18 mouse cellular contexts compared by ENCODE assay signal in the genomic region with DNA sequence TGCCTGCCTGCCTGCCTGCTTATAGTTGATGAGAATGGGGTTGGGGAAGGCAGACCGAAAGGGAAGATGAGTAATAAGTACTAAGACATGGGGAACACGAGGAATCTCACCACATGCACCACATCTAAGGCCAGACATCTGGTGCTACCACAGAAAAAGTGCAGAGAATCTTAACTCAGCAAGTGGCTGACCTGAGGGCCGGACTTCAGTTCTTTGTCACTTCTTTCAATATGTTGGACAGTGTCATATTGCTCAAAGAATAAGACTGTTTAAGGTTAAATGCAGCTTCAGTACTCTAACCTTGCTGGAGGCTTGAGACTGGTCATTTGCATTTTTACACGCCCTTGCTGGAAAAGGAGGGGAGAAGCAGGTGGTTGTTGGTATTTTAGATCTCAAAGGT.
DNase-seq lines count a peak whose midpoint lies in the region.
"Had no signal": no experiment of that assay in that cellular context is flagged by ENCODE, and none has a peak within 500 bp of the region (broad histone marks: within the 10 kb centered on the region; RNA-seq: fewer than 3 reads in every experiment).

No protein-coding gene starts in this region.

- intact Hi-C loops in gastrocnemius, postnatal 14 days (cut with DNase I; ENCODE audit: low total_unique reads): no loop called here

- no peak overlapping the region for H3K4me3 ChIP-seq in heart, embryonic 10.5 days
- no peak overlapping the region for H3K4me3 ChIP-seq in forebrain, embryonic 10.5 days
- H3K4me3 ChIP-seq: embryonic facial prominence, embryonic 15.5 days; erythroblast, embryonic 14.5 days; forebrain, embryonic 15.5 days; hindbrain, embryonic 12.5 days had no signal

- DNase-seq in 3T3-L1 (ENCODE audit: low read depth, low spot score): peak; percentile 5
- peak; percentile 11 for DNase-seq in Muller cell, postnatal 12 days (ENCODE audit: inconsistent ontology term)
- DNase-seq in naive thymus-derived CD4-positive, alpha-beta T cell, adult 2 months (ENCODE audit: low read depth): peak; percentile 8
- peak; percentile 22 for DNase-seq in thymus, postnatal 25 days
- no peak for DNase-seq in heart, embryonic 10.5 days (ENCODE audit: low spot score)
- DNase-seq in gastrocnemius, postnatal 14 days: no peak
- DNase-seq in forebrain, embryonic 10.5 days (ENCODE audit: extremely low spot score, low spot score): no peak
- DNase-seq: adrenal gland, adult 2 months; adrenal gland, postnatal 25 days; cerebellum, adult 18-20 months; cerebellum, adult 9-11 months; embryo, embryonic 11 days; heart, adult 18-20 months had no signal

- H3K9me3 ChIP-seq in heart, embryonic 10.5 days: no peaks in the 10 kb centered on the region
- no peaks in the 10 kb centered on the region for H3K9me3 ChIP-seq in forebrain, embryonic 10.5 days
- H3K9me3 ChIP-seq: embryonic facial prominence, embryonic 15.5 days; forebrain, embryonic 15.5 days; hindbrain, embryonic 12.5 days had no signal

- no peaks in the 10 kb centered on the region for H3K36me3 ChIP-seq in heart, embryonic 10.5 days
- no peaks in the 10 kb centered on the region for H3K36me3 ChIP-seq in forebrain, embryonic 10.5 days (replicated peaks)
- H3K36me3 ChIP-seq: embryonic facial prominence, embryonic 15.5 days; forebrain, embryonic 15.5 days; G1E; hindbrain, embryonic 12.5 days had no signal

- WGBS in heart, embryonic 10.5 days: 62% methylated on average over 4 of the region's 4 CpGs
- 67% methylated on average over 4 of the region's 4 CpGs for WGBS in forebrain, embryonic 10.5 days

- 0 out of 2 replicates have a peak, but pooled peaks cover 2% of the 10 kb centered on the region for H3K27me3 ChIP-seq in heart, embryonic 10.5 days (ENCODE audit: insufficient read depth, poor library complexity, severe bottlenecking)
- peaks cover 9% of the 10 kb centered on the region for H3K27me3 ChIP-seq in forebrain, embryonic 10.5 days (ENCODE audit: poor library complexity, severe bottlenecking)
- H3K27me3 ChIP-seq: embryonic facial prominence, embryonic 15.5 days had no signal

- no peak overlapping the region for H3K27ac ChIP-seq in heart, embryonic 10.5 days
- H3K27ac ChIP-seq in forebrain, embryonic 10.5 days: no peak overlapping the region
- H3K27ac ChIP-seq: embryonic facial prominence, embryonic 15.5 days; forebrain, embryonic 15.5 days; hindbrain, embryonic 12.5 days had no signal

- H3K4me1 ChIP-seq in heart, embryonic 10.5 days: no peaks in the 10 kb centered on the region
- H3K4me1 ChIP-seq in forebrain, embryonic 10.5 days: peaks cover 29% of the 10 kb centered on the region
- H3K4me1 ChIP-seq: embryonic facial prominence, embryonic 15.5 days; hindbrain, embryonic 12.5 days had no signal

Comparison
In these comparisons a context has a peak if more than half of its experiments do, and no peak if none do; other contexts are left out.
1. DNase-seq: peak in 3T3-L1 (single experiment), Muller cell, postnatal 12 days (single experiment), naive thymus-derived CD4-positive, alpha-beta T cell, adult 2 months (single experiment) and thymus, postnatal 25 days (single experiment); none in heart, embryonic 10.5 days (single experiment), gastrocnemius, postnatal 14 days (single experiment) and forebrain, embryonic 10.5 days (single experiment).